Mouse (Mus musculus) ovary, postnatal 10 days (tissue): ENCODE measurements at regions not wholly inside any gene's neighbourhood (a gene's known extent, or its start where the extent isn't known, plus 50 kb on each side); places are given as distances from the start of the nearest gene placed in this dataset.
"Not testable (repeated sequence)": the region's sequence is repeated elsewhere in the genome, so short reads cannot be mapped to it uniquely, and the experiment has no call there.

Experiments used
- DNase-seq: peaks from one replicate; pipeline ENCODE4 v3.0.0; 2022; ENCODE audit warnings: low spot score

GRCm38 (mm10) chr12:15410419-15410818 is 406.3 kb downstream of the Trib2 start:
- DNase-seq: no peak

GRCm38 (mm10) chr12:15407577-15407976 is 409.1 kb downstream of the Trib2 start:
- not testable (repeated sequence) for DNase-seq

- DNase-seq: no peak
These were observed 424.1 kb downstream of the Trib2 start for GRCm38 (mm10) chr12:15392641-15393040.

GRCm38 (mm10) chr12:15388574-15388973 is 428.1 kb downstream of the Trib2 start:
- DNase-seq: no peak

GRCm38 (mm10) chr12:15357808-15358207 is 458.9 kb downstream of the Trib2 start:
- DNase-seq: no peak

GRCm38 (mm10) chr12:15320697-15321449 is 495.8 kb downstream of the Trib2 start:
- DNase-seq: no peak

GRCm38 (mm10) chr12:15319647-15320046 is 497.1 kb downstream of the Trib2 start:
- no peak for DNase-seq

- DNase-seq: no peak
These were observed 521.8 kb downstream of the Trib2 start for GRCm38 (mm10) chr12:15294898-15295297.

GRCm38 (mm10) chr12:15262165-15262564 is 554.6 kb downstream of the Trib2 start:
- no peak for DNase-seq

- no peak for DNase-seq
These were observed 555.1 kb downstream of the Trib2 start for GRCm38 (mm10) chr12:15261604-15262003.

GRCm38 (mm10) chr12:15260907-15261415 is 555.8 kb downstream of the Trib2 start:
- no peak for DNase-seq

GRCm38 (mm10) chr12:15244966-15245365 is 571.8 kb downstream of the Trib2 start:
- no peak for DNase-seq

GRCm38 (mm10) chr12:15222497-15223170 is 594.1 kb downstream of the Trib2 start:
- DNase-seq: no peak

- DNase-seq: no peak
These were observed 598.2 kb downstream of the Trib2 start for GRCm38 (mm10) chr12:15218504-15218903.

GRCm38 (mm10) chr12:15216180-15216579 is 600.5 kb downstream of the Trib2 start:
- DNase-seq: no peak

GRCm38 (mm10) chr12:15174411-15175041 is 642.2 kb downstream of the Trib2 start:
- DNase-seq: no peak

- DNase-seq: no peak
These were observed 654.1 kb downstream of the Trib2 start for GRCm38 (mm10) chr12:15162605-15163004.

- DNase-seq: no peak
These were observed 654.9 kb downstream of the Trib2 start for GRCm38 (mm10) chr12:15161864-15162263.

- DNase-seq: no peak
These were observed 656.2 kb downstream of the Trib2 start for GRCm38 (mm10) chr12:15160478-15160998.

- DNase-seq: no peak
These were observed 670.3 kb downstream of the Trib2 start for GRCm38 (mm10) chr12:15146398-15146797.

GRCm38 (mm10) chr12:15137039-15137438 is 679.7 kb downstream of the Trib2 start:
- DNase-seq: no peak

GRCm38 (mm10) chr12:15124179-15124578 is 692.5 kb downstream of the Trib2 start:
- no peak for DNase-seq
